Mouse (Mus musculus) intestine, embryonic 16.5 days (tissue): ENCODE measurements around the gene Taf7l. TPM values are rescaled to one million over a fixed set of nuclear protein-coding genes. Genes with fewer than 3 reads are reported as not detected.

ENCODE experiments used
- ATAC-seq: fragments of 200-750 bp; cut with Nextera tagmentation; 2 replicates; pipeline ENCODE4 v1.8.0; 2017; ENCODE audit warnings: moderate TSS enrichment, moderate library complexity
- H3K27ac ChIP-seq: fragments of 300-500 bp; sonication (generic); 2 replicates; pipeline ENCODE4 v1.5.1; 2014; ENCODE audit warnings: mild to moderate bottlenecking, low read length
- H3K27me3 ChIP-seq: fragments of 300-500 bp; sonication (generic); replicated peaks from 2 replicates; pipeline ENCODE4 v1.6.1; 2014; ENCODE audit warnings: low read length, control low read depth, mixed read lengths; ENCODE audit not compliant: control insufficient read depth, insufficient read depth
- H3K36me3 ChIP-seq: fragments of 300-500 bp; sonication (generic); 2 replicates; pipeline ENCODE4 v1.6.1; 2014; ENCODE audit warnings: low read length, control low read depth; ENCODE audit not compliant: control insufficient read depth, insufficient read depth
- H3K4me1 ChIP-seq: fragments of 300-500 bp; sonication (generic); 2 replicates; pipeline ENCODE4 v1.6.1; 2014; ENCODE audit warnings: low read length, control low read depth, mixed read lengths; ENCODE audit not compliant: control insufficient read depth, insufficient read depth
- H3K4me2 ChIP-seq: fragments of 300-500 bp; sonication (generic); 2 replicates; pipeline ENCODE4 v1.6.1; 2014; ENCODE audit warnings: low read depth, low read length, control low read depth
- H3K4me3 ChIP-seq: fragments of 300-500 bp; sonication (generic); 2 replicates; pipeline ENCODE4 v1.5.1; 2014; ENCODE audit warnings: mild to moderate bottlenecking, low read length
- H3K9ac ChIP-seq: fragments of 300-500 bp; sonication (generic); 2 replicates; pipeline ENCODE4 v1.6.1; 2014; ENCODE audit warnings: low read depth, low read length
- H3K9me3 ChIP-seq: fragments of 300-500 bp; sonication (generic); 2 replicates; pipeline ENCODE4 v1.6.1; 2016; ENCODE audit warnings: low read length, control low read depth; ENCODE audit not compliant: control insufficient read depth
- WGBS: fragments of 180-500 bp; shearing (Covaris S2); extraction: QIAGEN DNeasy Blood & Tissue Kit; methylation state at CpG from one replicate; pipeline ENCODE4 v1.1.7; 2014; 5-methylcytosine and 5-hydroxymethylcytosine counted together
- polyA plus RNA-seq: library from polyadenylated mRNA; unstranded; fragments of >200 nt; fragmentation: Nextera tagmentation; extraction: Ambion mirVana; gene quantifications from 2 replicates; pipeline ENCODE4 v1.2.1, GENCODE M21; 2015

Gene Taf7l
- not detected in 2 replicates for polyA plus RNA-seq

DNA sequence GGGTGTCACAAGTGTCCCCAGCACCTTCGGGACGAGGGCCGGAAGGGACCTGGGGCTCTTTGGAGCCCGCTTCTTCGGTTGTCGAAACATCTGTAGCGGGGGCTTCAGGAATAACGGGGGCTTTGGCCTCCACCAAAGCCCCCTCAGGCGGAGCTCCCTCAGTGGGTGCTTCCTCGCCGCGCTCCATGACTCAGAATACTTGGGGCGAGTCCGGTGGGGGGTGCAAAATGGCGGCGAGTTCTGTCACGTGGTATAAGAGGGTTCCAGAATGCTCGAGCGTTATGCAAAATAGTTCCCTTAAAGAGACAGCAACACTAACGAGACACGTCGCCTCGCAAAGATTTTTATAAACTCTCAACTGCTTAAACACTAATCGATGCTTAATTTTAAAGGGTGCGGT lies at the start of gene Taf7l:
Gene Taf7l (minus strand): TSS at position 201 of the 400 bp plus-strand sequence.
- Histone ChIP-seq H3K27me3 (no peaks in the 10 kb centered on the region), H3K36me3 (no peaks in the 10 kb centered on the region), H3K4me3 (no peak within 1 kb of the TSS), H3K9me3 (no peaks in the 10 kb centered on the region), H3K9ac (no peak within 1 kb of the TSS), H3K27ac (no peak within 1 kb of the TSS), H3K4me2 (no peak within 1 kb of the TSS), H3K4me1 (no peaks in the 10 kb centered on the region)
- no peak for ATAC-seq
- 87% methylated on average over 25 of the region's 25 CpGs for whole genome bisulfite sequencing

DNA sequence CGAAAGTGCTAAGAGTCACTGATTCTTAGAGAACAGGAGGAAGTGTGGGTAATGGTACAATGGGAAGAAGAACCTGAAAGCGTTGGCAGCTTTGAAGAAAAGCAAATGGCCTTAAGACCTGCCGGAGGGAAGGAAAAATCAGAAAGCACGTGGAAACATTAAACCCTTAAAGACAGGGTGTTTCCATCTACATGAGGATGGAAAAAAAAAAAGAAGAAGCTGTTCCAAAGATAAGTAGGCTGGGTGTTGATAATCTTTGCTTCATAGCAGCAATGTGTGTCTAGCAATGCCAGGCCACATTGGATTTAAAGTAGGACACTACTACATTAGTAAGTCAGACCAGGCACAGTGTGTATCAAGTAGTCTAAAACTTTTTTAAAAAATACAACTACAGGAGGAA lies 49.0 kb upstream of the Taf7l start:
- H3K9ac ChIP-seq: no peak overlapping the region
- H3K36me3 ChIP-seq: no peaks in the 10 kb centered on the region
- H3K27ac ChIP-seq: no peak overlapping the region
- no peaks in the 10 kb centered on the region for H3K4me1 ChIP-seq
- ATAC-seq: no peak
- H3K4me3 ChIP-seq: no peak overlapping the region
- WGBS: 78% methylated on average over 4 of the region's 4 CpGs
- no peaks in the 10 kb centered on the region for H3K27me3 ChIP-seq
- H3K9me3 ChIP-seq: no peaks in the 10 kb centered on the region
- no peak overlapping the region for H3K4me2 ChIP-seq

DNA sequence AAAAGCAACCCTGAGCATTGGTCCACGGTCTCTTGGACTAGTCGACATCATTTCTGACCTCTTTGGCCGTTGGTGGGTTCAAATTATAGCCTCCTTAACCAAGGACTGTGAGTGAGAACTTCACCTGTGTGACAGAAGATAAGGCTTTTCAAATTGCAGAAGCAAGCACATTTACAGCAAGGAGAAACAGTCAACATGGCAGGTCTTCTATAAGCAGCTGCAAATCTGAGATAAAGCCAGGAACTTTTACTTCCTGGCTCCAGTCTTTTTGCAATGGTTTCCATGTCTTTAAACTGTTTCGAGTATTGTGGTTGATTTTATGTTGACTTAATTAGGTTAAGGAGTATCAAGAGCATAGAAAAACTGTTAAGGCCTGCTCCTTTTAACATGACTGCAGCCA lies 47.5 kb upstream of the Taf7l start:
- Histone ChIP-seq H3K36me3 (no peaks in the 10 kb centered on the region), H3K27ac (no peak overlapping the region), H3K9ac (no peak overlapping the region), H3K27me3 (no peaks in the 10 kb centered on the region), H3K4me2 (no peak overlapping the region), H3K9me3 (no peaks in the 10 kb centered on the region), H3K4me1 (no peaks in the 10 kb centered on the region), H3K4me3 (no peak overlapping the region)
- no peak for ATAC-seq
- 80% methylated on average over 4 of the region's 4 CpGs for WGBS

DNA sequence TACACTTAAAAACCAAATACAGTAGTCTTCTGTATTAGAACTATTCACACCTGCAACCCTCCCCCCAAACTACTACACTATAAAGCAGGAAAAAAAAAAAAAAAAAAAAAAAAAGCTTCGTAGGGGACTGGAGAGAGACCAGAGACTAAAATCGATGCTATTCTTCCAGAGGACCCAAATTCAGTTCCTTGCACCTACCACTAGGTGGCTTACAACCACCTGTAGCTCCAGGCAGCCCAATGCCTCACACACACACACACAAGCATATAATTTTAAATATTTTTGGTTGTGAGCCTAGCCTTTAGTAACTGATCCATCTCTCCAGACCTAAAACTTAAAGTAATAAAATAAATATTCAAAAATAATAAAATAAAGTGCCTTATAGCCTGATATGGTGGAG lies 33.2 kb upstream of the Taf7l start:
- WGBS: 34% methylated on average over 2 of the region's 2 CpGs
- Histone ChIP-seq H3K27ac (no peak overlapping the region), H3K4me2 (no peak overlapping the region), H3K36me3 (no peaks in the 10 kb centered on the region), H3K4me3 (no peak overlapping the region), H3K9ac (no peak overlapping the region), H3K4me1 (no peaks in the 10 kb centered on the region), H3K27me3 (no peaks in the 10 kb centered on the region), H3K9me3 (no peaks in the 10 kb centered on the region)
- ATAC-seq: no peak

DNA sequence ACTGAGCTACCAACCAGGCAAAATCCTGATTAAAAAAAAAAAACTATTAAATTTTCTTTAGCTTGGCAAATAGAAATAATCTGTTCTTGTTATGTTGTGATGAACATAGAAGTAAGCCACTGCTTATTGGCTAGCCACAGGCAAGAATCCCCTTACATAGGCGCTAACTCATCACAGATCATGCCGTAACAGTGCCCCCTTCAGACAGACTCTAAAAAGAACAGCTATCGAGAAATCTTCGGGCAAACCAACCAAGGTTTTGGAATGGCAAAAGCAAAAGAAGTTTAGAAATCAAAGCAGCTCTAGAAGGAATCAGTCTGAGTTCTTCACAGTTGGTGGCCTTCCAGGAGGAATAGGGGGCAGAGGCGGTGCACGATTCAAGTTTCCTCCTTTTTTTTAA lies 31.7 kb upstream of the Taf7l start:
- Histone ChIP-seq H3K9ac (no peak overlapping the region), H3K27ac (no peak overlapping the region), H3K4me1 (no peaks in the 10 kb centered on the region), H3K36me3 (no peaks in the 10 kb centered on the region), H3K9me3 (no peaks in the 10 kb centered on the region), H3K4me2 (no peak overlapping the region), H3K4me3 (no peak overlapping the region), H3K27me3 (no peaks in the 10 kb centered on the region)
- ATAC-seq: no peak
- 73% methylated on average over 6 of the region's 6 CpGs for WGBS

DNA sequence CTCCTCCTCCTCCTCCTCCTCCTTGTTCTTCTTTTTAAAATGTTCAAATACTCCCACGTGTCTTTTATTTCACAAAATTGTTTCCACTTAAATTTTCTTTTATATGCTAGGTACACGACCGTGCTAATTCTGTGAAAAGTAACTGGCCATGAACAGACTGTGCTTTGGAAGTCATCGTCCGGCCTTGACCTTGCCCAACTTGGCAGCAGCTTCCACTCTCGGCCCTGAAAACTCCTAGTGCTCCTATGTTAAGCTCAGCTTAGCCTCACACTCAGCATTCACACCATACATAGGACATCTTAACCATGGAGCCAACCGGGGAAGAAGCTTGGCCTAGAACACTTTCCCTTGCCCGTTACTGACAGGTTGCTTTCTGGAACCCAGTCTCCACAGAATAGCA lies 24.4 kb upstream of the Taf7l start:
- no peak overlapping the region for H3K9ac ChIP-seq
- no peaks in the 10 kb centered on the region for H3K36me3 ChIP-seq
- no peak overlapping the region for H3K27ac ChIP-seq
- no peak overlapping the region for H3K4me3 ChIP-seq
- 82% methylated on average over 8 of the region's 8 CpGs for WGBS
- ATAC-seq: no peak
- H3K4me2 ChIP-seq: no peak overlapping the region
- H3K9me3 ChIP-seq: no peaks in the 10 kb centered on the region
- no peaks in the 10 kb centered on the region for H3K27me3 ChIP-seq
- no peaks in the 10 kb centered on the region for H3K4me1 ChIP-seq

DNA sequence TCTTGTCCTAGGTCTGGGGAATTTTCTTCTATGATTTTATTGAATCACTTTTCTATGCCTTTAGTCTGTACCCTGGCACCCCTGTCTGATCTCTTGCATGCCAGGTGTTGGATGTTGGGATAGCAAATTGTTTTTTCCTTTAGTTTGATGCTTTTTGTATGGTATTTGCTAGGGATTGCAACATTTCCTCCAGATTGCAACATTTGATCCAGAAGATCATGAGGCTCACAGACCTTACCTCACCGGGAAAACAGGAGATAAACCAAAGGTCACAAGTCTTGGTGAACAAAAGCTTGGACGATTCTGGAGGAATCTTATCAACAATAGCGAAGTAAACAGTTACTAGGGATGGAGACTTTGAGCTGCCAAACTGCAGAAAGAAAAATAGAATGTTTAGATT lies 5.4 kb upstream of the Taf7l start:
- no peaks in the 10 kb centered on the region for H3K36me3 ChIP-seq
- no peak overlapping the region for H3K4me2 ChIP-seq
- no peak overlapping the region for H3K4me3 ChIP-seq
- H3K27me3 ChIP-seq: no peaks in the 10 kb centered on the region
- no peak overlapping the region for H3K9ac ChIP-seq
- H3K9me3 ChIP-seq: no peaks in the 10 kb centered on the region
- ATAC-seq: no peak
- no peak overlapping the region for H3K27ac ChIP-seq
- no peaks in the 10 kb centered on the region for H3K4me1 ChIP-seq
- 32% methylated on average over 3 of the region's 3 CpGs for WGBS

DNA sequence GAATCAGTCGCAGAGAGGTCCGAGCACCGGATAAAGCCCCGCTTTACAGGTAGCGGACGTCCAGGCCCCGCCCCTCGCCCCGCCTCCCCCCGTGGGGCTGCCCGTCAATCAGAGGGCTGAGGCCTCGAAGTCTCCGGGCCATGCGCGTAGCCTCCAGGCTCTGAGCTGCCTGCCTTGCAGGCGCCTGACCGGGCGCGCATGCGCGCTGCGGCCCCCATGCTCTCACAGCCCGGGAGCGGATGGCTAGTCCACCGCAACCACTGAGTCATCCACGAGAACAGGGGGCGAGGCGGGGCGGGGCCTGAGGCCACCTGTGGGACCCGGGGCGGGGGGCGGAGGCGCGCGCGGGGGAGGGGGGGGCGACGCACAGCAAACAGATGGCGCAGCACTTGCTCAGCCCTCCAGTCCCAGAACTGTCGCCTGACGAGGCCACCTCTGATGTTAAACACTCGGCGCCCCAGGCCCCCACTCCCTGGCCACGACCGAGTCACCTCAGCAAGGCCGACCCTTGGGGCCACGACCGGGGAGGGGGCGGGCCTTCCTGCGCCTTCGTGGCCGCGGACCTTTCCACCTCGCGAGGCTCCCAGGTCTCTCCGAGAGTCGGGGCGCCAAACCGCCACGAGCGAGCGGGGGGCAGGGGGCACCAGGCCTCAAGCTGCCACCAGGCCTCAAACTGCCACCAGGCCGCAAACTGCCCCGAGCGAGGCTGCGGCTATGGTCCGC lies 1.1 kb downstream of the Taf7l start:
- H3K9me3 ChIP-seq: no peaks in the 10 kb centered on the region
- H3K4me3 ChIP-seq: no peak overlapping the region
- WGBS: 68% methylated on average over 43 of the region's 67 CpGs
- H3K36me3 ChIP-seq: no peaks in the 10 kb centered on the region
- H3K4me2 ChIP-seq: no peak overlapping the region
- H3K27ac ChIP-seq: no peak overlapping the region
- no peak overlapping the region for H3K9ac ChIP-seq
- ATAC-seq: no peak
- no peaks in the 10 kb centered on the region for H3K4me1 ChIP-seq
- no peaks in the 10 kb centered on the region for H3K27me3 ChIP-seq

DNA sequence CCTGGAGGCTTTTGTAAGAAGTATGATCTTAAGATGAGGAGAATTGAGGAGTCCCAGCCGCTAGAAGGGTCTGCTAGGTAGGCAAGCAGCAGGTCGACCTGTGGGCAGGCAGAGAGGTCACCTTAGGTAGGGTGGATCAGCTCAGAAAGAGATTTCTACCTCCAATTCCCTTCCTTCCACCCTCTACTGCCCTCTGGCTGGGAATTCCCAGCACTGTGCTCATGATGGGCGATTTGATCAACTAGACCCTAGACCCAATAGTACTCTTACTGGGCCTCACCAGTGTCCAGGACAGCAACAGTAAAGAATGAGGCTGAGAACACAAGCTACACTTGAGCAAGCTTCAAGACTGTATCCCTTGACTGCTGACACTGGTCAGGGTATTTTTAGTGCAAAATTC lies 49.0 kb downstream of the Taf7l start:
- Histone ChIP-seq H3K9ac (no peak overlapping the region), H3K27ac (no peak overlapping the region), H3K27me3 (no peaks in the 10 kb centered on the region), H3K4me3 (no peak overlapping the region), H3K36me3 (no peaks in the 10 kb centered on the region), H3K9me3 (no peaks in the 10 kb centered on the region), H3K4me2 (no peak overlapping the region), H3K4me1 (no peaks in the 10 kb centered on the region)
- WGBS: 53% methylated on average over 3 of the region's 3 CpGs
- no peak for ATAC-seq

DNA sequence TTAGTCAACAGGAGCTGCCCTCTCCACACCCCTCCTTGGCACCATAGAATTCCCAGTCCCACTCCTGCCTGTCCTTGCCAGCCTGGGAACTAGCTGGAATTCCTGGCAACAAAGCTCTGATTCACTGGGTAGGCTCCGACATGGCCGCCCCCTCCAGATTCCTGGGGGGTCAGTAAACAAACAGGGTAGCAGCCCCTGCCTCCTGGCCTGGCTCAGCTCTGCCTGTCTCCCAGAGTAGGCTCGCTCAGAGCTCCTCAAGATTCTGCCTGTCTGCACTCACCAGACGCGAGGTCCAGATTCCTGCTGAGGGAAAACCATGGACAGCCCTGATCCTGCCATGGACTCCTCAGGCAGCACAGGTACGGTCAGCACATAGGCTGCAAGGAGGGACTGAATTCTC lies 49.5 kb downstream of the Taf7l start:
- no peak overlapping the region for H3K4me2 ChIP-seq
- H3K4me3 ChIP-seq: no peak overlapping the region
- no peaks in the 10 kb centered on the region for H3K27me3 ChIP-seq
- no peak overlapping the region for H3K27ac ChIP-seq
- no peaks in the 10 kb centered on the region for H3K9me3 ChIP-seq
- H3K36me3 ChIP-seq: no peaks in the 10 kb centered on the region
- no peak for ATAC-seq
- WGBS: 63% methylated on average over 6 of the region's 6 CpGs
- no peaks in the 10 kb centered on the region for H3K4me1 ChIP-seq
- no peak overlapping the region for H3K9ac ChIP-seq
